Mouse (Mus musculus): ENCODE data around the gene Olfr1321.

The Olfr1321 gene

DNA sequence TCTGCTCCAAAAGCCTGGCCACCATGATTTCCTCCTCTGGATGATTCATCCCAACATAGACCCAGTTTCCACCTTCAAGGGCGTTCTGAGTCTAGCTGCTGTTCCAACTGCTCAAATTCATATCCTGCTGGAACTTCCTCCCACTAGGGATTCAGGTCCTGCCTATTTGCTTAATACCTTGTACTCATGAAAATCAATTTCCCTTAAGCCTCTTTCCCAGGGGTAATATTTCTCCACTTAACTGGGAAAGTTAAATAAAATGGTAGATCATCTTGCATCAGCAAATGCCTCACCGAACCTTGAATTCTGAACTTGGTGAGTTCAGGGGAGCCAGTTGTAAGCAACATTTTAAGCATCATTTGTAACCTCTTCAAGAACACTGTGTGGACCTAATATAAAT, at the start of gene Olfr1321:
Olfr1321 (minus strand) TSS at position 101 of the 400 bp plus-strand sequence.
- in situ Hi-C loops (cut with MseI, MboI): no loop called here

DNA sequence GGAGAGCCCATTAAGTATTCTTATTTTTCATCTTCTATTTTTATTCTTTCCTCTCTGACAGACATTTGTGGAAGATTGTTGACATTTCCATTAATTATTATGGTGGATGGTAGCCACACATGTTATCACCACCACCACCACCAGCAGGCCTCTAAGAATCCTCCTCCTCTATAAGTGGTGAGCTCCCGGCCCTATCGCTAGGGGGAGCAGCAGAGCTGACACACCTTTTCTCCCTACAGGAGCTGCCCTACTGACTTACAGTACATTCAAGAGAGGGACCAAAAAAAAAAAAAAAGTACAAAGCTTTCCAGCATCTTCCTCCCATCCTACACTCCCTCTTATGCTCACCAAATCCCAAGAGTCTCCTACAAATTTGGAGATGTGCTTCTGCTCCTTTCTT, 36.0 kb upstream of the Olfr1321 start:
- in situ Hi-C loops (cut with MseI, MboI): no loop called here

DNA sequence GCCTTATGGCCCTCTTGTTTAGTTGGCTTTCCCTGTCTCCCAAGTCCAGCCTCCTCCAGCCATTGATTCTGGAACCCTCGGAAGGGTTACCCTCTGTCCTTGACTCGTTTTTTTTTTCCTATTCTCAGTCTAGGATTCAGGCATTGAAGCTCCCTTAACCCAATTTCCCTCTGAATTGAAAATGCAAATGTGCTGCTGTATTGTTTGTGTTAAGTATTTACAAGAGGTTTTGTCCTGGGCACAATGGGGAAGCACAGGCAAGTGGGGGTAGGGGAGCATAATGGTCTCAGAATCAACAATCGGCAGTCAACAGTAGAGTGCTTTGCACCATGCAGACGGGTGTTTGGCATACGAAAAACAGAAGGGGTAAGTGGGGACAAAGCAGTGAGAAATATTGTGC, 10.3 kb upstream of the Olfr1321 start:
- in situ Hi-C loops (cut with MseI, MboI): no loop called here

Measured in mouse trophoblast stem cell (cell line).